Mouse (Mus musculus) intestine, postnatal 0 days (tissue): ENCODE results near the gene F11. TPM values are rescaled to one million over a fixed set of nuclear protein-coding genes. Genes with fewer than 3 reads are reported as not detected.
A peak's percentile ranks its signal among the peaks of the same experiment; 100 is the strongest.

ENCODE experiments used
- ATAC-seq: fragments of 200-750 bp; cut with Nextera tagmentation; 2 replicates; pipeline ENCODE4 v1.8.0; 2017; ENCODE audit warnings: mild to moderate bottlenecking, moderate TSS enrichment, moderate library complexity
- H3K27ac ChIP-seq: fragments of 300-500 bp; sonication (generic); 2 replicates; pipeline ENCODE4 v1.5.1; 2014; ENCODE audit warnings: mild to moderate bottlenecking, low read depth, low read length, moderate library complexity
- H3K27me3 ChIP-seq: fragments of 300-500 bp; sonication (generic); replicated peaks from 2 replicates; pipeline ENCODE4 v1.6.1; 2014; ENCODE audit warnings: low read length, mixed read lengths; ENCODE audit not compliant: control insufficient read depth, insufficient read depth
- H3K36me3 ChIP-seq: fragments of 300-500 bp; sonication (generic); 2 replicates; pipeline ENCODE4 v1.6.1; 2014; ENCODE audit warnings: mild to moderate bottlenecking, moderate library complexity; ENCODE audit not compliant: control insufficient read depth, insufficient read depth
- H3K4me1 ChIP-seq: fragments of 300-500 bp; sonication (generic); replicated peaks from 2 replicates; pipeline ENCODE4 v1.6.1; 2014; ENCODE audit warnings: antibody characterized with exemption, low read length, mixed read lengths; ENCODE audit not compliant: control insufficient read depth, insufficient read depth
- H3K4me2 ChIP-seq: fragments of 300-500 bp; sonication (generic); replicated peaks from 2 replicates; pipeline ENCODE4 v1.6.1; 2014; ENCODE audit warnings: low read depth, mild to moderate bottlenecking, moderate library complexity
- H3K4me3 ChIP-seq: fragments of 300-500 bp; sonication (generic); 2 replicates; pipeline ENCODE4 v1.5.1; 2014; ENCODE audit warnings: low read depth, low read length
- H3K9ac ChIP-seq: fragments of 300-500 bp; sonication (generic); 2 replicates; pipeline ENCODE4 v1.6.1; 2014; ENCODE audit warnings: mild to moderate bottlenecking, low read depth, low read length
- H3K9me3 ChIP-seq: fragments of 300-500 bp; sonication (generic); 2 replicates; pipeline ENCODE4 v1.6.1; 2016; ENCODE audit warnings: mixed run types; ENCODE audit not compliant: control insufficient read depth
- CTCF ChIP-seq: sonication (generic); IDR thresholded peaks from 2 replicates; pipeline ENCODE4 v1.5.1; 2016; ENCODE audit warnings: low read depth, mild to moderate bottlenecking, control low read depth, antibody characterized with exemption, moderate library complexity
- WGBS: fragments of 180-500 bp; shearing (Covaris S2); extraction: QIAGEN DNeasy Blood & Tissue Kit; methylation state at CpG from one replicate; pipeline ENCODE4 v1.1.7; 2014; 5-methylcytosine and 5-hydroxymethylcytosine counted together
- polyA plus RNA-seq: library from polyadenylated mRNA; unstranded; fragments of >200 nt; fragmentation: Nextera tagmentation; extraction: Ambion mirVana; gene quantifications from 2 replicates; pipeline ENCODE4 v1.2.1, GENCODE M21; 2015

The F11 gene
- polyA plus RNA-seq, 1 experiment from 2014 or later = not detected

DNA sequence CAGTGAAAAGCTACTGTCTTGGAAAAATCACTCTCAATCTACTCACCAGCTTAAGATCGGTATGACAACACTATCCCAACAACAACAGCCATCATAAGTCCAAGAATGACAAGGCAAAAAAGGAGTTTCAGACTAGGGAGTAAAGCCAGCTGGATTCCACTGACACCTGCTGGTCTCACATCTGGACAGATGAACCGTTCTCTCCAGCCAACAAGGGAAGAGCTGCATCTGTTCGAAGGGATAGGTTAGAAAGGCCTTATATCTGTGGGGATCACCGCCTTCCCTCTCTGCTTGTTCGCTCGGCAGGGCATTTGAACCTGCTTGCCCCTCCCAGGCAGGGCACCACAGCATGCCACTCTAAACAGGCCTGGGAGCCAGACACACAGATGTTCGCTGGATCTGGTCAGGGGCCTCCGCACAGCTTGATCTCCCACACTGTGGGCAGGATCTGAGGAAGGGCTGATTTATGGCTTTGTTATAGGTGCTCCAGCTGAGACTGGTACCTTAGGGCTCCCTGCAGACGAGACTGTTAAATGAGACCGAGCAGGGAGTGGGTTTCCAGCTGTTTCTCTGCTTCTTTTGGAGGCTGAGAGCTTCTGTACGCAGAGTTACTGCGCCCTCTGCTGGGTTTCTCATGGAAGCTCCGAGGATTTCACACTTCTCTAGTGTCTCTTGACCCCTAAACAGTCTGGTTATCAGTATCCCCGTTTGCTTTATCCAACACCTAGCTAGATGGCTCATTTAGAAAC lies 25.5 kb downstream of the F11 start:
- no peak overlapping the region for H3K9ac ChIP-seq
- no peaks in the 10 kb centered on the region for H3K9me3 ChIP-seq
- ATAC-seq = 0 out of 2 replicates have a peak, but pooled peaks have one; percentile 17
- H3K27ac ChIP-seq = no peak overlapping the region
- H3K4me1 ChIP-seq = no peaks in the 10 kb centered on the region
- H3K4me3 ChIP-seq = no peak overlapping the region
- TF ChIP-seq CTCF = peak; percentile 84
- no peaks in the 10 kb centered on the region for H3K36me3 ChIP-seq
- peak overlapping the region; percentile 35; the same call in 1 of the 2 replicates for H3K4me2 ChIP-seq
- 27% methylated on average over 14 of the region's 14 CpGs for WGBS
- H3K27me3 ChIP-seq = no peaks in the 10 kb centered on the region

- no peak for TF ChIP-seq CTCF
- ATAC-seq = no peak
- 85% methylated on average over 6 of the region's 6 CpGs for WGBS
- no peaks in the 10 kb centered on the region for H3K9me3 ChIP-seq
- H3K27me3 ChIP-seq = no peaks in the 10 kb centered on the region
- H3K27ac ChIP-seq = no peak overlapping the region
- no peaks in the 10 kb centered on the region for H3K4me1 ChIP-seq
- H3K4me2 ChIP-seq = no peak overlapping the region
- H3K36me3 ChIP-seq = no peaks in the 10 kb centered on the region
- no peak overlapping the region for H3K4me3 ChIP-seq
- H3K9ac ChIP-seq = no peak overlapping the region
Observed at GRCm38 (mm10) chr8:45235228-45235627, 26.6 kb downstream of the F11 start.

- no peak overlapping the region for H3K4me2 ChIP-seq
- no peak overlapping the region for H3K4me3 ChIP-seq
- WGBS = 52% methylated on average over 3 of the region's 3 CpGs
- no peak for ATAC-seq
- no peaks in the 10 kb centered on the region for H3K27me3 ChIP-seq
- H3K36me3 ChIP-seq = no peaks in the 10 kb centered on the region
- TF ChIP-seq CTCF = no peak
- H3K4me1 ChIP-seq = no peaks in the 10 kb centered on the region
- H3K27ac ChIP-seq = no peak overlapping the region
- H3K9me3 ChIP-seq = no peaks in the 10 kb centered on the region
- H3K9ac ChIP-seq = no peak overlapping the region
Observed at GRCm38 (mm10) chr8:45233256-45233655, 28.6 kb downstream of the F11 start.

- H3K9me3 ChIP-seq = no peaks in the 10 kb centered on the region
- no peak overlapping the region for H3K4me3 ChIP-seq
- no peaks in the 10 kb centered on the region for H3K4me1 ChIP-seq
- TF ChIP-seq CTCF = no peak
- H3K4me2 ChIP-seq = no peak overlapping the region
- 58% methylated on average over 6 of the region's 6 CpGs for WGBS
- H3K36me3 ChIP-seq = no peaks in the 10 kb centered on the region
- H3K27me3 ChIP-seq = no peaks in the 10 kb centered on the region
- no peak for ATAC-seq
- H3K9ac ChIP-seq = no peak overlapping the region
- H3K27ac ChIP-seq = no peak overlapping the region
Observed at GRCm38 (mm10) chr8:45202476-45202875, 59.4 kb downstream of the F11 start.

DNA sequence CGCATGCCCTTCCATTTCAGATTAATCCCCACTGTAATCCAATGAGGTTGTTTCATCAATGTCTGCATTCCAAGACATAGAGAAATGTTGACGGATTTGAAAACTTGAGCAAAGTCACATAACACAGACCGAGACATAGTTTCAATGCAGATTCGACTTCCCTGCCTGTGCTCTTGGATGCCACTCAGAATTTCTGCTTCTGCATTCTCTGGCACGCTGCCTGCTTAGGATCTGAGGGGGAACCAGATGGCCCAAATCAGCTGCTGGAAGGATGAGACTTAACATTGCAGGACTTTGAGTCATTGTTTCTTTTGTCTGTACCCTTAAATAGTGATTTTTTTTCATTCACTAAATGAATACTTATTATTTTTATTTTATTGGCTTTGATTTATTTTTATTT lies 60.2 kb downstream of the F11 start:
- Histone ChIP-seq H3K27ac (no peak overlapping the region), H3K36me3 (no peaks in the 10 kb centered on the region), H3K4me1 (no peaks in the 10 kb centered on the region), H3K4me3 (no peak overlapping the region), H3K27me3 (no peaks in the 10 kb centered on the region), H3K9ac (no peak overlapping the region), H3K4me2 (no peak overlapping the region), H3K9me3 (no peaks in the 10 kb centered on the region)
- WGBS = 66% methylated on average over 5 of the region's 5 CpGs
- no peak for ATAC-seq
- TF ChIP-seq CTCF = no peak

GRCm38 (mm10) chr8:45197294-45197693 lies 64.5 kb downstream of the F11 start:
- H3K9ac ChIP-seq = no peak overlapping the region
- no peak for TF ChIP-seq CTCF
- WGBS = 68% methylated on average over 5 of the region's 5 CpGs
- ATAC-seq = no peak
- H3K4me2 ChIP-seq = no peak overlapping the region
- no peaks in the 10 kb centered on the region for H3K4me1 ChIP-seq
- H3K4me3 ChIP-seq = no peak overlapping the region
- H3K36me3 ChIP-seq = no peaks in the 10 kb centered on the region
- H3K27ac ChIP-seq = no peak overlapping the region
- no peaks in the 10 kb centered on the region for H3K9me3 ChIP-seq
- H3K27me3 ChIP-seq = no peaks in the 10 kb centered on the region
